Mouse (Mus musculus): ENCODE results near the gene Cpz. TPM values are rescaled to one million over a fixed set of nuclear protein-coding genes. Genes with fewer than 3 reads are reported as not detected.

Gene Cpz
- polyA plus RNA-seq, 2 experiments: 0.89 to 1.0 TPM

- Histone ChIP-seq H3K9ac (replicated peaks) (no peak overlapping the region), H3K27ac (no peak overlapping the region), H3K4me3 (ENCODE audit: insufficient read depth in 1 of 2, low read depth in 2 of 2, low read length in 2 of 2) (no peak overlapping the region), H3K4me1 (replicated peaks; ENCODE audit: control insufficient read depth in 2 of 2, insufficient read depth in 2 of 2, low read length in 1 of 2) (no peaks in the 10 kb centered on the region), H3K36me3 (replicated peaks; ENCODE audit: control insufficient read depth, insufficient read depth, low read depth) (no peaks in the 10 kb centered on the region), H3K9me3 (ENCODE audit: control insufficient read depth, low read length) (no peaks in the 10 kb centered on the region), H3K4me2 (ENCODE audit: low read depth) (no peak overlapping the region), H3K27me3 (ENCODE audit: control insufficient read depth, insufficient read depth, low read length) (no peaks in the 10 kb centered on the region)
- peak in 2 of 3 experiments; percentile 7 to 9 for DNase-seq (ENCODE audit: low read depth in 3 of 3, low spot score in 3 of 3)
- WGBS (ENCODE audit: insufficient replicate concordance): 15% methylated on average over 10 of the region's 10 CpGs
- TF ChIP-seq EP300 (IDR thresholded peaks at IDR 0.05; ENCODE audit: low read depth) (no peak), CTCF (IDR thresholded peaks at IDR 0.05; ENCODE audit: low read depth) (no peak)
- no peak for ATAC-seq (ENCODE audit: insufficient read depth)
Measured at GRCm38 (mm10) chr5:35531586-35531985, 6.1 kb upstream of the Cpz start.

DNA sequence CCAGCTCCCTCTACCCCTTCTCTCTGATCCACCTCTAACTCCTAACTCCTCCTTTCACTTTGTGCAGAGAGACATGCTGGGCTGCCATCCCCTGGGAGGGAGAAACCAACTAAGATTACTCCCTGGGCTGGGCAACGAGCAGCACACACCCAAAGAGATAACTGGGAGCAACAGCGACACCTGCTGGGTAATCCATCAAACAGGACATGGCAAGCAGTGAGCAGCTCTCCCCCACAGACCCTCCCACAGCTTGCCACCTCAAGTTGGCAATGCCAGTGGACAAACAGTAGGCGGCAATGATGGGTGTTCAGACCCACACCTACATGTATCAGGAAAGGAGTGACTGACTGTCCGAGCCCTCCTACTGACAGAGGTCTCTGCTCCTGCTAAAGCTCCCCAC is 4.9 kb upstream of the Cpz start:
- ATAC-seq (ENCODE audit: insufficient read depth): no peak
- WGBS (ENCODE audit: insufficient replicate concordance): 12% methylated on average over 4 of the region's 4 CpGs
- no peaks in the 10 kb centered on the region for H3K4me1 ChIP-seq (replicated peaks; ENCODE audit: control insufficient read depth in 2 of 2, insufficient read depth in 2 of 2, low read length in 1 of 2)
- no peaks in the 10 kb centered on the region for H3K9me3 ChIP-seq (ENCODE audit: control insufficient read depth, low read length)
- DNase-seq (ENCODE audit: low read depth in 3 of 3, low spot score in 3 of 3): peak in 2 of 3 experiments; percentile 7 to 10
- H3K9ac ChIP-seq (replicated peaks): no peak overlapping the region
- no peaks in the 10 kb centered on the region for H3K36me3 ChIP-seq (replicated peaks; ENCODE audit: control insufficient read depth, insufficient read depth, low read depth)
- no peak overlapping the region for H3K27ac ChIP-seq
- peaks cover 7% of the 10 kb centered on the region for H3K27me3 ChIP-seq (ENCODE audit: control insufficient read depth, insufficient read depth, low read length)
- TF ChIP-seq EP300 (IDR thresholded peaks at IDR 0.05; ENCODE audit: low read depth): no peak
- peak; percentile 79 for TF ChIP-seq CTCF (IDR thresholded peaks at IDR 0.05; ENCODE audit: low read depth)
- H3K4me2 ChIP-seq (ENCODE audit: low read depth): no peak overlapping the region
- no peak overlapping the region for H3K4me3 ChIP-seq (ENCODE audit: insufficient read depth in 1 of 2, low read depth in 2 of 2, low read length in 2 of 2)

- ATAC-seq (ENCODE audit: insufficient read depth): no peak
- Histone ChIP-seq H3K36me3 (replicated peaks; ENCODE audit: control insufficient read depth, insufficient read depth, low read depth) (no peaks in the 10 kb centered on the region), H3K27me3 (ENCODE audit: control insufficient read depth, insufficient read depth, low read length) (peaks cover 22% of the 10 kb centered on the region), H3K4me1 (replicated peaks; ENCODE audit: control insufficient read depth in 2 of 2, insufficient read depth in 2 of 2, low read length in 1 of 2) (no peaks in the 10 kb centered on the region), H3K4me2 (ENCODE audit: low read depth) (no peak overlapping the region), H3K9me3 (ENCODE audit: control insufficient read depth, low read length) (no peaks in the 10 kb centered on the region), H3K4me3 (ENCODE audit: insufficient read depth in 1 of 2, low read depth in 2 of 2, low read length in 2 of 2) (no peak overlapping the region), H3K9ac (replicated peaks) (no peak overlapping the region), H3K27ac (no peak overlapping the region)
- WGBS (ENCODE audit: insufficient replicate concordance): 47% methylated on average over 2 of the region's 2 CpGs
- no peak for DNase-seq (ENCODE audit: low read depth in 3 of 3, low spot score in 3 of 3)
- TF ChIP-seq CTCF (IDR thresholded peaks at IDR 0.05; ENCODE audit: low read depth) (no peak), EP300 (IDR thresholded peaks at IDR 0.05; ENCODE audit: low read depth) (no peak)
Measured at GRCm38 (mm10) chr5:35524381-35524780, 1.1 kb downstream of the Cpz start.

DNA sequence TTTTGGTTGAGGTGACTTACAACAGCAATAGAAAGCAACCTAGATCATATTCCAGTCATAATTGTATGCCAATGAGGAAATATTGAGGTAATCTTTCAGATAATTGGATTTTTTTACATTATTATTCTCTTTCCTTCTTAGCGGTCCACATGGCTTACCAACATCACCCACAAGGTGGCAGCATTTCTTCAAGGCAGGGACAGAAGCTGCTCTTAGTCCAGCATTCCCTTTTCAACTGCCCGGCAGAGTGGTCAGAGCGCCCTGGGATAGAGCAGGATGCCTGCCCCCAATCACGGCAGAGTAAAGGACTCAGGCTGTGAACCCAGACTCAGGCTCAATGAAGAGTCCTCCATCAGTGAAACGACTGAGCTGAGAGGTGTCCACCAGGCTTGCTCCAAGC is 1.8 kb downstream of the Cpz start:
- WGBS (ENCODE audit: insufficient replicate concordance): 2% methylated on average over 5 of the region's 5 CpGs
- Histone ChIP-seq H3K36me3 (replicated peaks; ENCODE audit: control insufficient read depth, insufficient read depth, low read depth) (no peaks in the 10 kb centered on the region), H3K4me2 (ENCODE audit: low read depth) (no peak overlapping the region), H3K9me3 (ENCODE audit: control insufficient read depth, low read length) (no peaks in the 10 kb centered on the region), H3K4me3 (ENCODE audit: insufficient read depth in 1 of 2, low read depth in 2 of 2, low read length in 2 of 2) (no peak overlapping the region), H3K9ac (replicated peaks) (no peak overlapping the region), H3K27ac (no peak overlapping the region), H3K4me1 (replicated peaks; ENCODE audit: control insufficient read depth in 2 of 2, insufficient read depth in 2 of 2, low read length in 1 of 2) (no peaks in the 10 kb centered on the region), H3K27me3 (ENCODE audit: control insufficient read depth, insufficient read depth, low read length) (peaks cover 22% of the 10 kb centered on the region)
- ATAC-seq (ENCODE audit: insufficient read depth) (no peak), DNase-seq (ENCODE audit: low read depth in 3 of 3, low spot score in 3 of 3) (peak in 2 of 3 experiments; percentile 6 to 12)
- TF ChIP-seq EP300 (IDR thresholded peaks at IDR 0.05; ENCODE audit: low read depth) (no peak), CTCF (IDR thresholded peaks at IDR 0.05; ENCODE audit: low read depth) (peak; percentile 79)

GRCm38 (mm10) chr5:35516781-35517180 is 8.7 kb downstream of the Cpz start:
- TF ChIP-seq CTCF (IDR thresholded peaks at IDR 0.05; ENCODE audit: low read depth) (no peak), EP300 (IDR thresholded peaks at IDR 0.05; ENCODE audit: low read depth) (no peak)
- H3K4me3 ChIP-seq (ENCODE audit: insufficient read depth in 1 of 2, low read depth in 2 of 2, low read length in 2 of 2): no peak overlapping the region
- ATAC-seq (ENCODE audit: insufficient read depth): no peak
- no peaks in the 10 kb centered on the region for H3K4me1 ChIP-seq (replicated peaks; ENCODE audit: control insufficient read depth in 2 of 2, insufficient read depth in 2 of 2, low read length in 1 of 2)
- no peak overlapping the region for H3K9ac ChIP-seq (replicated peaks)
- H3K4me2 ChIP-seq (ENCODE audit: low read depth): no peak overlapping the region
- no peak for DNase-seq (ENCODE audit: low read depth in 3 of 3, low spot score in 3 of 3)
- no peaks in the 10 kb centered on the region for H3K27me3 ChIP-seq (ENCODE audit: control insufficient read depth, insufficient read depth, low read length)
- no peaks in the 10 kb centered on the region for H3K36me3 ChIP-seq (replicated peaks; ENCODE audit: control insufficient read depth, insufficient read depth, low read depth)
- no peak overlapping the region for H3K27ac ChIP-seq
- WGBS (ENCODE audit: insufficient replicate concordance): 57% methylated on average over 11 of the region's 11 CpGs
- H3K9me3 ChIP-seq (ENCODE audit: control insufficient read depth, low read length): no peaks in the 10 kb centered on the region

Data from liver, embryonic 14.5 days (tissue).